Mouse (Mus musculus) thymus, postnatal 25 days (tissue): ENCODE measurements around the gene Olfr221.

Source experiments
- DNase-seq: peaks from one replicate; pipeline ENCODE4 v3.0.0; 2022

The Olfr221 gene

DNA sequence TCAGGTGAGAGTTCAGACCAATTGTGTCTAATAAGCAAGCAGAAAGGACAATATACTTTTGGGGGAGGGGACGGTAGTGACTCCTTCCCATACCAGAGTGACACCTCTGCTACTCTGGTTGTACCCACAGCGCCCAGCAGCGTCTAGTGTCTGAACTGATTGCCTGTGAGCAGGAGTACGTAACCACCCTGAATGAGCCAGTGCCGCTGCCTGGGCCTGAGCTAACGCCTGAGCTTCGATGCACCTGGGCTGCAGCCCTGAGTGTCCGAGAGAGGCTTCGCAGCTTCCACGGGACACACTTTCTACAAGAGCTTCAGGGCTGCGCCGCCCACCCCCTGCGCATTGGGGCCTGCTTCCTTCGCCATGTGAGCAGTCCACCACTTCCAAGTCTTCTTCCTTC is 44.8 kb downstream of the Olfr221 start:
- no peak for DNase-seq

DNA sequence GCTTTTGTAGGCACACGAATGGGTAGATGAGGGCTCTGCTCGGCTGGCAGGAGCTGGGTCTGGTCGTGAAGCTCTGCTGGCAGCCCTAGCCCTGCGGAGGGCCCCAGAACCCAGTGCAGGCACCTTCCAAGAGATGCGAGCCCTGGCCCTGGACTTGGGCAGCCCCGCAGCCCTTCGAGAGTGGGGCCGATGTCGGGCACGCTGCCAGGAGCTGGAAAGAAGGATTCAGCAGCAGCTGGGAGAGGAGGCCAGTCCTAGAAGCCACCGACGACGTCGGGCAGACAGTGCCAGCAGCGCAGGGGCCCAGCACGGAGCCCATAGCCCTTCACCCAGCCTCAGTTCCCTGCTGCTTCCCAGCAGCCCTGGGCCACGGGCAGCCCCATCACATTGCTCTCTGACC is 45.4 kb downstream of the Olfr221 start:
- no peak for DNase-seq

DNA sequence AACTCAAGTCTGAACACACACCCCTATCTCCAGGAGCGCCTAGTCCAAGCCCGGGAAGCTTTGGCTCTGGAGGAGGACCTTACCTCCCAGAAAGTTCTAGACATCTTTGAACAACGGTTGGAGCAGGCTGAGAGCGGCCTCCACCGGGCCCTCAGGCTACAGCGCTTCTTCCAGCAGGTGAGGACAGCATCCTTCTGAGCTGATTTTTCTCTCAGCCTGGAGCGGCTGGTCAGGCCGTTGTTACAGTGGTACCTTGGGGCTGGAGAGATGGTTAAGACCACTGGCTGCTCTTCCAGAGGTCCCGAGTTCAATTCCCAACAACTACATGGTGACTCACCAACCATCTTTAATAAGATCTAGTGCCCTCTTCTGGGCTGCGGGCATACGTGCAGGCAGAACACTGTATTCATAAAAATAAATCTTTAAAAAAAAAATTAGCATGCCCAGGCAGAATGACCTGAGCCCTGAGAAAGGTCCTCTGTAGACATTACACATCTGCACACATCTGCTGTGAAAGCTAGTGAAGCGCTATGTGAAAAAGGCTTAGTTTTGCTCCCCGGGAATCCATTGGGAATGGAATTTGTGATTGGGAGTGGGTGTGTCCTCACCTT is 45.9 kb downstream of the Olfr221 start:
- DNase-seq, result no peak

DNA sequence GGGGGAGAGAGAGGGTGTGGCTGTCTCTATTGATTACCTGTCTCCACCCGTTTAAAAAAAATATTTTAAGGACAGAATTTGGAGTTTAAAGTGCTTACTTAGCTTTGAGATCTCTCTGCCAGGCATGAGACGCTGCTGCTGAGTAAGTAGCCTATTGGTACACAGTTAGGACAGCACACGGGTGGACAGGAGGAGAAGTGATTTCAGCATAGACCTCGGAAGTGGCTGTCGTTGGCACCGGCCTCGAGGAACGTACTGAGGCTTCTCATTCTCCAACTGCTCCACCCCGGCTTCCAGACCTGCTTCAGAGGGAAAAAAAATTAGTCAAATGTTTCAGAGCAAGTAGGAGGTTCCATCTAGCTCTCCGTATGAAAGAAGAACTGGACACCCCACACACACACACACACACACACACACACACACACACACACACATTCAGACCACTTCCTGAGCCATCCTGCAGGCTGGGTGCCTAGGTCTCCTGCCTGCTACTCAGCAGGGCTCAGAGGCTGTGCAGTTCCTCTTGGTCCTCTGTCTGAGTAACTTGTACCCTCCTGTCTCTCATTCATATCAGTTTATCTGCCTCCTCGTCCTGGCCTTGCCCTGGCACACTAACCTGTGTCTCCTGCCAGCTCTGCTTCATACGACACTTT is 46.9 kb downstream of the Olfr221 start:
- DNase-seq, result no peak

DNA sequence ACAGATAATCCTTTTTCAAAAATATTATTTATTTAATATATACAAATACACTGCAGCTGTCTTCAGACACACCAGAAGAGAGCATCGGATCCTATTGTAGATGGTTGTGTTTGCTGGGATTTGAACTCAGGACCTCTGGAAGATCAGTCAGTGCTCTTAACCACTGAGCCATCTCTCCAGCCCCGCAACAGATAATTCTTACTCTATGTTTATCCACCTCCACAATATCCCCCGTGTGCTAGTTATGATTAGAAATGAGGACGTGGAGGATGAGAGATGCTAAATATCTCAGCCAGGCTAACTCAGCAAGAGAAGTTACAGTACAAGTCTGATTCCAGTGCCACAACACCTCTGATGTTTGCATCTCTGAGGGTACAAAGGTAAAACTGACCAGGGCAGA is 47.8 kb downstream of the Olfr221 start:
- DNase-seq, result no peak

DNA sequence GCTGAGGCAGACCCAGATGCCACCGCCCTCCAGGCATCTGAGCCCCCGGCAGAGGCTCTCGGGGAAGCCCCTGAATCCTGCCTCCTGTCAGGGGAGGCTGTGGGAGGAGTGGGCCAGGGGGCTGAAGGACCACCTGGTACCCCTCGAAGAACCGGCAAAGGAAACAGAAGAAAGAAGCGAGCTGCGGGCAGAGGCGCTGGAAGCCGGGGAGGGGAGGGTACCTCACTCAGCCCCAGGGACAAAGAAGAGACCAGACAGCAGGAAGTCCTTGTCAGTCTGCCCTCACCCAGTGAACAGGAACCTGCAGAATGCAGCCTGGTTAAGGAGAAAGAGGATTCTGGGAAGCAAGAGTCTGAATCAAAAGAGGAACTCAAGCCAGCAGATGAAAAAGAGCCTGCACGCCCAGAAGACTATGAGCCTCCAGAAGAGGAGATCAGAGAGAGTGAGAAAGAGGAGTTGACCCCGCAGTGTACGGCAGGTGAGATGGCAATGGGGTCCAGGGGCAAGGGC is 52.7 kb downstream of the Olfr221 start:
- peak; percentile 21 for DNase-seq

DNA sequence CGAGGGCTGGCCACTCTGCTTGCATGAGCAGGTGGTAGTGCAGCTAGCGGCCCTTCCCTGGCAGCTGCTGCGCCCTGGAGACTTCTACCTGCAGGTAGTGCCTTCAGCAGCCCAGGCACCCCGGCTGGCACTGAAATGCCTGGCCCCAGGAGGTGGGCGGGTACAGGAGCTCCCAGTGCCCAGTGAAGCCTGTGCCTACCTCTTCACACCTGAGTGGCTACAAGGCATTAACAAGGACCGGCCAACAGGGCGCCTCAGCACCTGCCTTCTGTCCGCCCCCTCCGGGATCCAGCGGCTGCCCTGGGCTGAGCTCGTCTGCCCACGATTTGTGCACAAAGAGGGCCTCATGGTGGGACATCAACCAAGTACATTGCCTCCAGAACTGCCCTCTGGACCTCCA is 53.5 kb downstream of the Olfr221 start:
- DNase-seq, result no peak

DNA sequence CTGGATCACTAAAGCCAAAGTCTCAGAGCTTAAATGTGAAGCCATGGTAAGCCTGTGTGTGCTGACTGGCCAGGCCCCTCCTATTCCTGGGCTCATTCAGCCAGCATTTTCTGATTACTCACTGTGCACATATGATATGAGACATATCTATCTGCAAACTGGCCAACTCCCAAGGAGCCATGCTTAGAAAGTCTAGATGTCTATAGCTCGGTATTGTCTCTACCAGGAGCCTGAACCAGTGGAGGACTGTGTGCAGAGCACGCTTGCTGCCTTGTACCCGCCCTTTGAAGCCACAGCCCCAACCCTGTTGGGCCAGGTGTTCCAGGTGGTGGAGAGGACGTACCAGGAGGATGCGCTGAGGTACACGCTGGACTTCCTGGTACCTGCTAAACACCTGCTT is 55.1 kb downstream of the Olfr221 start:
- DNase-seq, result no peak

DNA sequence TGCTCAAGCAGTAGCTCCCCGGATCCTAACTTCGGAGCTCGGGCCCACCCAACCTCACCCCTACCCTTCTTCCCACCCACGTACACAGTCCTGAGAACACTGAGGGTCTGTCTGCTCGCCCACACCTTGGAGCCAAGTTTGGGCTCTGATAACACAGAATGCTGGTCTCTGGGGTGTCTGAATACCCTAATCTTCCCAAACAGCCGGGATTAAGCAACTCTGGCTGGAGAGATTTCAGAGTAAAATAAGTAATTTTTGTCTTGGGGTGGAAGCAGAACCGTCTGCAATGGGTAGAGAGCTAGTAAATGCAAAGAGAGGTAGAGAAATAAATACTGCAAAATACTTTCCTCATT is 56.1 kb downstream of the Olfr221 start:
- no peak for DNase-seq

DNA sequence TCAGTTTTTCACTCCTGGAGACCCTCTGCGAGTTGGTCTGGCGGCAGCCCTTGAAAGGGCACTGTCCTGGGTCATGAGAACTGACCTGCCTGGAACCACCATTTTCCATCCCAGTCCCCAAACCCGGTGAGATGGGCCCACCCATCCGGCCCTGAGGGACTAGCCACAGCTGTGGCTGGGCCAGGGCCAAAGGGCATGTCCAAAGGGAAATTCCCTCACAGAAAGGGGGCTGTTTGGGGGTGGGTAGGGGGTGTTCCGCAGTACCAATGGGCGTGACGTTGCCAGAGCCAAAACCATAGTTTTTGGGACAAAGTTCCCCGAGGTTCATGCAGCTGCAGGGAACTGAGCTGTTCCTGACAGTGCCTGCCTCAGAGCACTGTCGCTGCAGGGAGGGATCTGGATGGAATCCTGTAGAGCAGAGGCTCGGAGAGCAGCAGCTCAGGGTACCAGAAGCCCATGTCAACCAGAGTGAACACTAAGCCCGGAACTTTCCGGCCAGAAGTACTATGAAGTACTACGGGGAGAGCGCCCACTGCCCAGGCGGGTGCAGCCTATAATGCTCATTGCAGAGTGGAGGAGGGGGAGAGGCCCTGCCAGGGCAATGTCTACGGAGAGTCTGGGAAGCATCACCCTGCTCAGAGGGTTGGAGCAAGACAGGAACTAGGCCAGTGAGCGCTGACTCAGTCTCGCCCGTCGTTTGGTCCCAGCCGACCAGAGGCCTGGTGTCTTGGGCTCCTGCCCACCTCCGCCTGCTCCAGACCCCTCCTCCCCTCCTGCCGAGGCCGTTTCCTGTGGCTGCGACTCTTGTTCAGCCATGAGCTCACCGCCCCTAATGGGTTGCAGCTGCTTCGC is 56.7 kb downstream of the Olfr221 start:
- DNase-seq, result peak; percentile 44

DNA sequence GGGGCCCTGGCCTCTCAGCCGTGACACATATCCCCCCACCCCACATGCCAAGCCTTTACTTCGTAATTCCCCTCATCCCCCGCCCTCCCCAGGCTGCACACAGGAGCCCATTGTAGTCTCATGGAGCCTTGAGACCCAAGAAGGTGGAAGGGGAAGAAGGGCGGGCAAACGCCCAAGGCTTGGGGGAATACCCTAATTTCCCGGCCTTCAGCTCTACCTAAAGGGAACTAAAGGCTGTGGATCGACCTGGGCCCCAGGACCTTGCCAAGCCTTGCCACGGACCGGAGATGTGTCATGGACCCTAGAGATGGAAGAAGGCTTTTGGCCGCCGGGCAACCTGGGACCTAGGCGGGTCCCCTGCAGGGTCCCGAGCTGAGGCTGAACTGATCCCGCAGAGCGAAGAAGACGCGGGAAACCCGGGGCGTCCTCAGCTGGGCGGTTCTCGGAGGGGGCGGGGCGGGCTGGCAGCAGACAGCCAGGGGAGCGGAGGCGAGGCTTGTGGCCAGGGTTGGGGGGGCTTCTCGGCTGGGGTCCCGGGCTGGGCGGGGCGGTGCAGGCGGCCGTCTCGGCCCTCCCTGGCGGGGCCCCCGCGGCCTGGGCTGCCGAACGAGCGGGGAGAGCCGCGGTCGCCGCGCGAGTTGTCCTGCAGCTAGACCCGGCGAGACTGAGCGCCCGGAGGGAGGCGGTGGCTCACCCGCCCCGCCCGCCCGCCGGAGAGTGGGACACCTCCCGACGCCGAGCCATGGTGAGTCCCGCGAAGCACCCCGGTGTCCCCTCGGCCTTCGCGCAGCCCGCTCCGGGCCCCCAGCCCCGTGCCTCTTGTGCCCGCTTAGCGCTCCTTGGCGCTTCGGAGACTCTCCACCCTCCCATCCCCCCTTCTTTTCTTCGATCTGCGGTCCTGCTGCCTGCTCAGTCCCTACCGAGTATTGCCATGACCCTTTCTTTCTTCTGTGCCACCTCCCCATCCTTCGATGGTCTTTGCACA is 57.7 kb downstream of the Olfr221 start, which contains the start of gene Arhgef40:
Arhgef40 (plus strand) TSS at position 473 of the 985 bp plus-strand sequence.
- DNase-seq, result peak; percentile 68
